Mouse (Mus musculus): ENCODE data around the gene Smyd3. TPM values are rescaled to one million over a fixed set of nuclear protein-coding genes. Genes with fewer than 3 reads are reported as not detected.

Smyd3 gene
- polyA plus RNA-seq, 1 experiment from 2014 or later, result 13.1 TPM

DNA sequence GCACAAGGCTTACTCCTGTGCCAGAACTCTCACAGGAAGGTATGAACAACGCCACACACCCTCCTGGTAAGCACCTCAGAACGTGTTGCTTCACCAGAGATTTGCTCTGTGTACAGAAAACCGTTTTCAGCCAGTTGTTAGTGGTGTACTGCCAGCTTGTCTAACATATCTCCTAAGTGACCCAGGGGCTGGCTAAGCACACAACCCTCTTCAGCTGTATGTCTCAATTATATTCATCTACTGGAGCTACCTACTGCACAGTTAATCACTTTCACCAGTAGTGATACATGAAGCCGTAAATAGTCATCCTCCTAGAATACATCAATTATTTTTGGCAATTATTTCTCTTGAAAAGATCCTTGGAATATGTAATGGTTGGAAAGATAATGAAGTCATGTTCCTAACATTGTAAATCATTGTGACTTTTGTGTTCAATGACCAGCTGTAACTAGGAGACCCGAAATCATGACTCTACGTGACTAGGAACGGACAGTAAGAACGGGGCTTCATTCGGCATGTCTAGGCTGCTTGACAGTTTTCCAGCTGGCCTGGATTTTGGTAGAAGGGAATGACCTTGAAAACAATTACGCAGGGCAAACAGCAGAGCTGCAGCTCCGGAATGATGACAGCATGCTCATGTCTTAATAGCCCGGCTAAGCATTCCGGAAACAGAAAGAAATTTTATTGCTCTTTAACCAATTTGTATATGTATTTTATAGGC is 236.3 kb downstream of the Smyd3 start:
- H3K4me1 ChIP-seq (ENCODE audit: control insufficient read depth, insufficient read depth, low read length), result no peaks in the 10 kb centered on the region
- no peak overlapping the region for H3K4me2 ChIP-seq
- no peak overlapping the region for H3K27ac ChIP-seq (ENCODE audit: low read depth, low read length)
- H3K36me3 ChIP-seq (ENCODE audit: control insufficient read depth, insufficient read depth, low read length), result no peaks in the 10 kb centered on the region
- WGBS, result 90% methylated on average over 13 of the region's 13 CpGs
- no peaks in the 10 kb centered on the region for H3K9me3 ChIP-seq (ENCODE audit: control insufficient read depth, low read length)
- no peak overlapping the region for H3K4me3 ChIP-seq (ENCODE audit: low read depth, low read length)
- no peak for DNase-seq (ENCODE audit: low spot score, missing footprints)
- ATAC-seq (ENCODE audit: low FRiP score), result no peak
- no peaks in the 10 kb centered on the region for H3K27me3 ChIP-seq (ENCODE audit: control insufficient read depth, insufficient read depth, low read length)
- no peak overlapping the region for H3K9ac ChIP-seq (ENCODE audit: low read length)

DNA sequence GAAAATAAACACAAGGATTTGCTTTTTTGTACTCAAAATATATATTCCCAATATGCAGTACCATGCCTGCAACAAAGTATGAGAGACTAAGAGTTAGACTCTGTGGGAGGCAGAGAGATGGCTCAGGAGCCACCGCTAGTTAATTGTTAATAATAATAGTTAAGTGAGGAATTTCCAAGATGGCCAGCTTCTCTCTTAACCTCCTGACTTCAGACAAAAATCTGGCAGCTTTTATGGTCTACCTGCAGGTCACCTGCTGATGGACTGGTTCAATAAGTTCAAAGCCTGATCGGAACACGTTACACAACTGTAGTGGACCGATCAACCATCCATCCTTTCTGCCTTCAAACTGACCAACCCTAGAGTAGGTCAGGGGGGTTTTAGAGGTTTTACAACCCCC is 238.7 kb downstream of the Smyd3 start:
- no peak for ATAC-seq (ENCODE audit: low FRiP score)
- Histone ChIP-seq H3K9ac (ENCODE audit: low read length) (no peak overlapping the region), H3K4me3 (ENCODE audit: low read depth, low read length) (no peak overlapping the region), H3K27me3 (ENCODE audit: control insufficient read depth, insufficient read depth, low read length) (no peaks in the 10 kb centered on the region), H3K4me1 (ENCODE audit: control insufficient read depth, insufficient read depth, low read length) (no peaks in the 10 kb centered on the region), H3K36me3 (ENCODE audit: control insufficient read depth, insufficient read depth, low read length) (no peaks in the 10 kb centered on the region), H3K4me2 (no peak overlapping the region), H3K9me3 (ENCODE audit: control insufficient read depth, low read length) (no peaks in the 10 kb centered on the region), H3K27ac (ENCODE audit: low read depth, low read length) (no peak overlapping the region)
- 94% methylated on average over 4 of the region's 4 CpGs for WGBS
- DNase-seq (ENCODE audit: low spot score, missing footprints), result no peak

DNA sequence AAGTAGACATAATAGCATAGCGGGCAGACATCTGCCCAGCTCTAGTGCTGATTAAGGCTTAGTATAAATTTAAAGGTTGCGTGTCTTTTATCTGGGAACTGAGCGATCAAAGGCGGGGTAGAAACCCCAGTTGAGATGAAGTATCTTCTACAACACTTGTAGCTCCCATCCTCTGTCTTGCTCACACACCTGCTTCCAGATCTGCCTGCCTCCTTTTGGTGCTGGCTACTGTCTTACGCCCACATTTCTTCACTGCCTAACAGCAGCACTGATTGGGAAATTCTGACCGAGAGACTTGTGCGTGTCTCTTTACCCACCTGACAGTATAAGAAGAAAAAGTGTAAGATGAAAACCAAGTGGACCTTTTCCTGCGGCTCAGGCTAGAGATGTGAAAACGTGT is 240.5 kb downstream of the Smyd3 start:
- Histone ChIP-seq H3K36me3 (ENCODE audit: control insufficient read depth, insufficient read depth, low read length) (no peaks in the 10 kb centered on the region), H3K4me1 (ENCODE audit: control insufficient read depth, insufficient read depth, low read length) (no peaks in the 10 kb centered on the region), H3K9me3 (ENCODE audit: control insufficient read depth, low read length) (no peaks in the 10 kb centered on the region), H3K27ac (ENCODE audit: low read depth, low read length) (no peak overlapping the region), H3K27me3 (ENCODE audit: control insufficient read depth, insufficient read depth, low read length) (no peaks in the 10 kb centered on the region), H3K4me3 (ENCODE audit: low read depth, low read length) (no peak overlapping the region), H3K9ac (ENCODE audit: low read length) (no peak overlapping the region), H3K4me2 (no peak overlapping the region)
- DNase-seq (ENCODE audit: low spot score, missing footprints), result no peak
- ATAC-seq (ENCODE audit: low FRiP score), result no peak
- WGBS, result 92% methylated on average over 9 of the region's 9 CpGs

- Histone ChIP-seq H3K36me3 (ENCODE audit: control insufficient read depth, insufficient read depth, low read length) (no peaks in the 10 kb centered on the region), H3K27ac (ENCODE audit: low read depth, low read length) (no peak overlapping the region), H3K4me3 (ENCODE audit: low read depth, low read length) (no peak overlapping the region), H3K4me2 (no peak overlapping the region), H3K9me3 (ENCODE audit: control insufficient read depth, low read length) (no peaks in the 10 kb centered on the region), H3K27me3 (ENCODE audit: control insufficient read depth, insufficient read depth, low read length) (no peaks in the 10 kb centered on the region), H3K9ac (ENCODE audit: low read length) (no peak overlapping the region), H3K4me1 (ENCODE audit: control insufficient read depth, insufficient read depth, low read length) (no peaks in the 10 kb centered on the region)
- no peak for DNase-seq (ENCODE audit: low spot score, missing footprints)
- no peak for ATAC-seq (ENCODE audit: low FRiP score)
- WGBS, result 89% methylated on average over 1 of the region's 1 CpGs
Observed at GRCm38 (mm10) chr1:179276866-179277265, 241.0 kb downstream of the Smyd3 start.

- Histone ChIP-seq H3K9ac (ENCODE audit: low read length) (no peak overlapping the region), H3K27me3 (ENCODE audit: control insufficient read depth, insufficient read depth, low read length) (no peaks in the 10 kb centered on the region), H3K36me3 (ENCODE audit: control insufficient read depth, insufficient read depth, low read length) (no peaks in the 10 kb centered on the region), H3K4me2 (no peak overlapping the region), H3K9me3 (ENCODE audit: control insufficient read depth, low read length) (peaks cover 8% of the 10 kb centered on the region; the same call in 1 of the 2 replicates), H3K4me3 (ENCODE audit: low read depth, low read length) (no peak overlapping the region), H3K4me1 (ENCODE audit: control insufficient read depth, insufficient read depth, low read length) (no peaks in the 10 kb centered on the region), H3K27ac (ENCODE audit: low read depth, low read length) (no peak overlapping the region)
- ATAC-seq (ENCODE audit: low FRiP score), result no peak
- DNase-seq (ENCODE audit: low spot score, missing footprints), result no peak
- 91% methylated on average over 4 of the region's 4 CpGs for WGBS
Observed at GRCm38 (mm10) chr1:179272926-179273325, 244.9 kb downstream of the Smyd3 start.

- H3K4me1 ChIP-seq (ENCODE audit: control insufficient read depth, insufficient read depth, low read length), result no peaks in the 10 kb centered on the region
- peaks cover 8% of the 10 kb centered on the region; the same call in 1 of the 2 replicates for H3K9me3 ChIP-seq (ENCODE audit: control insufficient read depth, low read length)
- no peak overlapping the region for H3K4me3 ChIP-seq (ENCODE audit: low read depth, low read length)
- no peaks in the 10 kb centered on the region for H3K36me3 ChIP-seq (ENCODE audit: control insufficient read depth, insufficient read depth, low read length)
- ATAC-seq (ENCODE audit: low FRiP score) (no peak), DNase-seq (ENCODE audit: low spot score, missing footprints) (no peak)
- H3K27me3 ChIP-seq (ENCODE audit: control insufficient read depth, insufficient read depth, low read length), result no peaks in the 10 kb centered on the region
- no peak overlapping the region for H3K9ac ChIP-seq (ENCODE audit: low read length)
- H3K4me2 ChIP-seq, result no peak overlapping the region
- H3K27ac ChIP-seq (ENCODE audit: low read depth, low read length), result no peak overlapping the region
Observed at GRCm38 (mm10) chr1:179272351-179272750, 245.5 kb downstream of the Smyd3 start.

- Histone ChIP-seq H3K9me3 (ENCODE audit: control insufficient read depth, low read length) (peaks cover 8% of the 10 kb centered on the region; the same call in 1 of the 2 replicates), H3K4me1 (ENCODE audit: control insufficient read depth, insufficient read depth, low read length) (no peaks in the 10 kb centered on the region), H3K4me3 (ENCODE audit: low read depth, low read length) (no peak overlapping the region), H3K36me3 (ENCODE audit: control insufficient read depth, insufficient read depth, low read length) (no peaks in the 10 kb centered on the region), H3K27me3 (ENCODE audit: control insufficient read depth, insufficient read depth, low read length) (no peaks in the 10 kb centered on the region), H3K27ac (ENCODE audit: low read depth, low read length) (no peak overlapping the region), H3K4me2 (no peak overlapping the region), H3K9ac (ENCODE audit: low read length) (no peak overlapping the region)
- WGBS, result 73% methylated on average over 3 of the region's 3 CpGs
- ATAC-seq (ENCODE audit: low FRiP score) (no peak), DNase-seq (ENCODE audit: low spot score, missing footprints) (no peak)
Observed at GRCm38 (mm10) chr1:179266936-179267335, 250.9 kb downstream of the Smyd3 start.

DNA sequence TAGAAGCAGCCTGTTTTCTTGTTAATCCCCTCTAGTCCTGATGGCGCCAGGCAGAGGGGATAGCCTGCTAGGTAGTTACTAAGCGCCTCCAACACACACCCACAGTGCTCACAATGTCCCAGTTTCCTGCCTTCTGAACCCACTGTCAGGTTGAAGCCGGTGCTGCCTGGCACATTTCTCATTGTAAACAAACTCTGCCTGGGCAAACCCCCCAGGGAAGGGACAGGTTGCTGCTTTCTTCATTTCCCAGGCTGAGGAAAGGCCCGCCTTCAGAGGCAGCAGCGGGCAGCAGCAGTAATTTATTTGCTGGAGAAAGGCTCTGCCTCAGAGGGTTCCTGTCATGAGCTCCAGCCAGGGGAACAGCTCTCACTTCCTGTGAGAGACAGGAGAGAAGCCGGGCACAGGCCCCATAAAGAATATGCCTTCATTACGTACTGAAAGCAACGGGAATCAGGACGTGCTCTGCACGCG is 256.3 kb downstream of the Smyd3 start:
- H3K27ac ChIP-seq (ENCODE audit: low read depth, low read length), result no peak overlapping the region
- 0 out of 2 replicates have a peak, but pooled peaks cover 3% of the 10 kb centered on the region for H3K4me1 ChIP-seq (ENCODE audit: control insufficient read depth, insufficient read depth, low read length)
- no peak overlapping the region for H3K4me2 ChIP-seq
- no peak overlapping the region for H3K9ac ChIP-seq (ENCODE audit: low read length)
- no peaks in the 10 kb centered on the region for H3K27me3 ChIP-seq (ENCODE audit: control insufficient read depth, insufficient read depth, low read length)
- H3K36me3 ChIP-seq (ENCODE audit: control insufficient read depth, insufficient read depth, low read length), result no peaks in the 10 kb centered on the region
- WGBS, result 60% methylated on average over 11 of the region's 11 CpGs
- ATAC-seq (ENCODE audit: low FRiP score) (no peak), DNase-seq (ENCODE audit: low spot score, missing footprints) (no peak)
- no peak overlapping the region for H3K4me3 ChIP-seq (ENCODE audit: low read depth, low read length)
- no peaks in the 10 kb centered on the region for H3K9me3 ChIP-seq (ENCODE audit: control insufficient read depth, low read length)

- Histone ChIP-seq H3K9ac (ENCODE audit: low read length) (no peak overlapping the region), H3K36me3 (ENCODE audit: control insufficient read depth, insufficient read depth, low read length) (no peaks in the 10 kb centered on the region), H3K9me3 (ENCODE audit: control insufficient read depth, low read length) (no peaks in the 10 kb centered on the region), H3K4me2 (no peak overlapping the region), H3K4me3 (ENCODE audit: low read depth, low read length) (no peak overlapping the region), H3K27ac (ENCODE audit: low read depth, low read length) (no peak overlapping the region), H3K4me1 (ENCODE audit: control insufficient read depth, insufficient read depth, low read length) (peaks cover 4% of the 10 kb centered on the region; the same call in 1 of the 2 replicates), H3K27me3 (ENCODE audit: control insufficient read depth, insufficient read depth, low read length) (no peaks in the 10 kb centered on the region)
- ATAC-seq (ENCODE audit: low FRiP score) (no peak), DNase-seq (ENCODE audit: low spot score, missing footprints) (no peak)
- WGBS, result 88% methylated on average over 11 of the region's 11 CpGs
Observed at GRCm38 (mm10) chr1:179255826-179256512, 261.9 kb downstream of the Smyd3 start.
